Mouse (Mus musculus): ENCODE measurements around the gene Sik1. TPM values are rescaled to one million over a fixed set of nuclear protein-coding genes. Genes with fewer than 3 reads are reported as not detected.

Gene Sik1
- polyA plus RNA-seq, 2 experiments: 2.6 to 3.0 TPM

- 43% methylated on average over 8 of the region's 8 CpGs for WGBS (ENCODE audit: insufficient replicate concordance)
- DNase-seq (ENCODE audit: low read depth in 3 of 3, low spot score in 3 of 3) (no peak), ATAC-seq (ENCODE audit: insufficient read depth) (no peak)
- Histone ChIP-seq H3K9me3 (ENCODE audit: control insufficient read depth, low read length) (no peaks in the 10 kb centered on the region), H3K4me3 (ENCODE audit: insufficient read depth in 1 of 2, low read depth in 2 of 2, low read length in 2 of 2) (no peak overlapping the region), H3K4me2 (ENCODE audit: low read depth) (no peak overlapping the region), H3K4me1 (replicated peaks; ENCODE audit: control insufficient read depth in 2 of 2, insufficient read depth in 2 of 2, low read length in 1 of 2) (peaks cover 0 to 2% of the 10 kb centered on the region in 2 experiments; a peak in 2 of 4 replicates), H3K27ac (no peak overlapping the region), H3K36me3 (replicated peaks; ENCODE audit: control insufficient read depth, insufficient read depth, low read depth) (no peaks in the 10 kb centered on the region), H3K27me3 (ENCODE audit: control insufficient read depth, insufficient read depth, low read length) (no peaks in the 10 kb centered on the region), H3K9ac (replicated peaks) (no peak overlapping the region)
- TF ChIP-seq EP300 (IDR thresholded peaks at IDR 0.05; ENCODE audit: low read depth): no peak
Observed at GRCm38 (mm10) chr17:31806025-31806424, 49.6 kb downstream of the Sik1 start.

GRCm38 (mm10) chr17:31805585-31805984 is 50.0 kb downstream of the Sik1 start:
- no peak for ATAC-seq (ENCODE audit: insufficient read depth)
- no peaks in the 10 kb centered on the region for H3K36me3 ChIP-seq (replicated peaks; ENCODE audit: control insufficient read depth, insufficient read depth, low read depth)

GRCm38 (mm10) chr17:31802272-31803017 is 53.2 kb downstream of the Sik1 start:
- H3K9me3 ChIP-seq (ENCODE audit: control insufficient read depth, low read length): no peaks in the 10 kb centered on the region
- ATAC-seq (ENCODE audit: insufficient read depth): no peak
- no peak overlapping the region for H3K9ac ChIP-seq (replicated peaks)
- H3K4me2 ChIP-seq (ENCODE audit: low read depth): no peak overlapping the region
- no peak for DNase-seq (ENCODE audit: low read depth in 3 of 3, low spot score in 3 of 3)
- TF ChIP-seq EP300 (IDR thresholded peaks at IDR 0.05; ENCODE audit: low read depth) (no peak), CTCF (IDR thresholded peaks at IDR 0.05; ENCODE audit: low read depth) (no peak)
- WGBS (ENCODE audit: insufficient replicate concordance): 31% methylated on average over 7 of the region's 7 CpGs
- no peaks in the 10 kb centered on the region for H3K36me3 ChIP-seq (replicated peaks; ENCODE audit: control insufficient read depth, insufficient read depth, low read depth)
- peaks cover 0 to 2% of the 10 kb centered on the region in 2 experiments; a peak in 2 of 4 replicates for H3K4me1 ChIP-seq (replicated peaks; ENCODE audit: control insufficient read depth in 2 of 2, insufficient read depth in 2 of 2, low read length in 1 of 2)
- no peak overlapping the region for H3K4me3 ChIP-seq (ENCODE audit: insufficient read depth in 1 of 2, low read depth in 2 of 2, low read length in 2 of 2)
- H3K27me3 ChIP-seq (ENCODE audit: control insufficient read depth, insufficient read depth, low read length): no peaks in the 10 kb centered on the region
- H3K27ac ChIP-seq: no peak overlapping the region

More at GRCm38 (mm10) chr17:31805585-31805984, 50.0 kb downstream of the Sik1 start:
- Histone ChIP-seq H3K9me3 (ENCODE audit: control insufficient read depth, low read length) (no peaks in the 10 kb centered on the region), H3K27me3 (ENCODE audit: control insufficient read depth, insufficient read depth, low read length) (no peaks in the 10 kb centered on the region), H3K4me2 (ENCODE audit: low read depth) (no peak overlapping the region), H3K27ac (no peak overlapping the region), H3K4me1 (replicated peaks; ENCODE audit: control insufficient read depth in 2 of 2, insufficient read depth in 2 of 2, low read length in 1 of 2) (peaks cover 0 to 2% of the 10 kb centered on the region in 2 experiments; a peak in 2 of 4 replicates), H3K9ac (replicated peaks) (no peak overlapping the region), H3K4me3 (ENCODE audit: insufficient read depth in 1 of 2, low read depth in 2 of 2, low read length in 2 of 2) (no peak overlapping the region)
- TF ChIP-seq EP300 (IDR thresholded peaks at IDR 0.05; ENCODE audit: low read depth) (no peak), CTCF (IDR thresholded peaks at IDR 0.05; ENCODE audit: low read depth) (no peak)
- WGBS (ENCODE audit: insufficient replicate concordance): 18% methylated on average over 4 of the region's 4 CpGs
- DNase-seq (ENCODE audit: low read depth in 3 of 3, low spot score in 3 of 3): no peak

- DNase-seq (ENCODE audit: low read depth in 3 of 3, low spot score in 3 of 3) (peak in 1 of 3 experiments; percentile 16), ATAC-seq (ENCODE audit: insufficient read depth) (no peak)
- no peaks in the 10 kb centered on the region for H3K36me3 ChIP-seq (replicated peaks; ENCODE audit: control insufficient read depth, insufficient read depth, low read depth)
- no peak overlapping the region for H3K4me2 ChIP-seq (ENCODE audit: low read depth)
- H3K4me1 ChIP-seq (replicated peaks; ENCODE audit: control insufficient read depth in 2 of 2, insufficient read depth in 2 of 2, low read length in 1 of 2): no peaks in the 10 kb centered on the region; a peak in 1 of 4 replicates
- no peak overlapping the region for H3K9ac ChIP-seq (replicated peaks)
- TF ChIP-seq CTCF (IDR thresholded peaks at IDR 0.05; ENCODE audit: low read depth) (no peak), EP300 (IDR thresholded peaks at IDR 0.05; ENCODE audit: low read depth) (no peak)
- no peaks in the 10 kb centered on the region for H3K9me3 ChIP-seq (ENCODE audit: control insufficient read depth, low read length)
- H3K4me3 ChIP-seq (ENCODE audit: insufficient read depth in 1 of 2, low read depth in 2 of 2, low read length in 2 of 2): no peak overlapping the region
- H3K27me3 ChIP-seq (ENCODE audit: control insufficient read depth, insufficient read depth, low read length): no peaks in the 10 kb centered on the region
- no peak overlapping the region for H3K27ac ChIP-seq
- WGBS (ENCODE audit: insufficient replicate concordance): 58% methylated on average over 7 of the region's 7 CpGs
Observed at GRCm38 (mm10) chr17:31800852-31801363, 54.7 kb downstream of the Sik1 start.

GRCm38 (mm10) chr17:31795893-31796292 is 59.7 kb downstream of the Sik1 start:
- Histone ChIP-seq H3K9me3 (ENCODE audit: control insufficient read depth, low read length) (no peaks in the 10 kb centered on the region), H3K4me2 (ENCODE audit: low read depth) (no peak overlapping the region), H3K4me3 (ENCODE audit: insufficient read depth in 1 of 2, low read depth in 2 of 2, low read length in 2 of 2) (no peak overlapping the region), H3K4me1 (replicated peaks; ENCODE audit: control insufficient read depth in 2 of 2, insufficient read depth in 2 of 2, low read length in 1 of 2) (no peaks in the 10 kb centered on the region), H3K9ac (replicated peaks) (no peak overlapping the region), H3K27ac (no peak overlapping the region), H3K36me3 (replicated peaks; ENCODE audit: control insufficient read depth, insufficient read depth, low read depth) (no peaks in the 10 kb centered on the region), H3K27me3 (ENCODE audit: control insufficient read depth, insufficient read depth, low read length) (no peaks in the 10 kb centered on the region)
- no peak for DNase-seq (ENCODE audit: low read depth in 3 of 3, low spot score in 3 of 3)
- no peak for ATAC-seq (ENCODE audit: insufficient read depth)
- TF ChIP-seq CTCF (IDR thresholded peaks at IDR 0.05; ENCODE audit: low read depth) (no peak), EP300 (IDR thresholded peaks at IDR 0.05; ENCODE audit: low read depth) (no peak)
- 62% methylated on average over 4 of the region's 4 CpGs for WGBS (ENCODE audit: insufficient replicate concordance)

Other genes with a start within 250 kb of the Sik1 start
- 14.6 and 15.7 TPM in 2 replicates for gene Cbs, start 218.6 kb downstream of the Sik1 start, polyA plus RNA-seq (2012; rRNA removed)
- 13.1 and 14.9 TPM in 2 replicates for gene Cbs, start 218.6 kb downstream of the Sik1 start, polyA plus RNA-seq (2014; fragmentation: Nextera tagmentation; extraction: Ambion mirVana)
- 90.4 and 145 TPM in 2 replicates for gene U2af1, start 196.9 kb downstream of the Sik1 start, polyA plus RNA-seq (2012; rRNA removed)
- gene U2af1, start 196.9 kb downstream of the Sik1 start, polyA plus RNA-seq (2014; fragmentation: Nextera tagmentation; extraction: Ambion mirVana): 83.3 and 83.8 TPM in 2 replicates
- not detected in 2 replicates for gene Cryaa, start 178.0 kb downstream of the Sik1 start, polyA plus RNA-seq (2012; rRNA removed)
- not detected in 2 replicates for gene Cryaa, start 178.0 kb downstream of the Sik1 start, polyA plus RNA-seq (2014; fragmentation: Nextera tagmentation; extraction: Ambion mirVana)
- 5.2 and 9.1 TPM in 2 replicates for gene Rrp1b, start 180.3 kb upstream of the Sik1 start, polyA plus RNA-seq (2012; rRNA removed)
- gene Rrp1b, start 180.3 kb upstream of the Sik1 start, polyA plus RNA-seq (2014; fragmentation: Nextera tagmentation; extraction: Ambion mirVana): 17.7 and 22.1 TPM in 2 replicates
- gene Hsf2bp, start 180.5 kb upstream of the Sik1 start, polyA plus RNA-seq (2012; rRNA removed): 0.07 and 0.23 TPM in 2 replicates
- gene Hsf2bp, start 180.5 kb upstream of the Sik1 start, polyA plus RNA-seq (2014; fragmentation: Nextera tagmentation; extraction: Ambion mirVana): 0.10 and 0.28 TPM in 2 replicates

Data from liver, embryonic 14.5 days (tissue).